Mouse (Mus musculus) ES-Bruce4 (cell line): ENCODE data around the gene Itga8. TPM values are rescaled to one million over a fixed set of nuclear protein-coding genes. Genes with fewer than 3 reads are reported as not detected.

Experiments
- H3K27ac ChIP-seq: 2 replicates; pipeline ENCODE4 v1.5.1; 2012; ENCODE audit warnings: low read length, inconsistent platforms; ENCODE audit not compliant: insufficient read depth
- H3K27me3 ChIP-seq: 2 replicates; pipeline ENCODE4 v1.6.1; 2012; ENCODE audit warnings: mild to moderate bottlenecking, low read length, inconsistent platforms; ENCODE audit not compliant: control insufficient read depth, poor library complexity, insufficient read depth, severe bottlenecking
- H3K36me3 ChIP-seq: 2 replicates; pipeline ENCODE4 v1.6.1; 2012; ENCODE audit warnings: inconsistent platforms, mild to moderate bottlenecking, low read length, moderate library complexity; ENCODE audit not compliant: control insufficient read depth, poor library complexity, insufficient read depth, severe bottlenecking
- H3K4me1 ChIP-seq: one replicate; pipeline ENCODE4 v1.8.1; 2011; ENCODE audit warnings: low read length; ENCODE audit not compliant: control insufficient read depth, insufficient read depth
- H3K4me3 ChIP-seq: 2 replicates; pipeline ENCODE4 v1.5.1; 2011; ENCODE audit warnings: low read depth, mild to moderate bottlenecking, low read length
- H3K9ac ChIP-seq: 2 replicates; pipeline ENCODE4 v1.6.1; 2012; ENCODE audit warnings: low read depth, mild to moderate bottlenecking, inconsistent platforms; ENCODE audit not compliant: poor library complexity, severe bottlenecking
- H3K9me3 ChIP-seq: replicated peaks from 2 replicates; pipeline ENCODE4 v1.6.1; 2012; ENCODE audit warnings: mild to moderate bottlenecking, low read length, inconsistent platforms; ENCODE audit not compliant: control insufficient read depth, poor library complexity, insufficient read depth, severe bottlenecking
- CTCF ChIP-seq: IDR thresholded peaks from one replicate; pipeline ENCODE4 v1.8.1; 2011; ENCODE audit warnings: low read depth, low read length
- EP300 ChIP-seq: IDR thresholded peaks from 2 replicates; pipeline ENCODE4 v1.6.1; 2011; ENCODE audit warnings: low read depth, low read length; ENCODE audit not compliant: insufficient read depth
- POLR2A ChIP-seq: IDR thresholded peaks from one replicate; pipeline ENCODE4 v1.8.1; 2011; ENCODE audit warnings: low read length; ENCODE audit not compliant: insufficient read depth
- polyA plus RNA-seq: library from polyadenylated mRNA; stranded (reverse); fragments of >200 nt; gene quantifications from 2 replicates; pipeline ENCODE4 v1.2.4, GENCODE M21; 2011; ENCODE audit warnings: low read depth; ENCODE audit not compliant: missing spikeins, insufficient read depth, insufficient read length

Gene Itga8
- polyA plus RNA-seq, 1 experiment = 1.3 TPM

- Histone ChIP-seq H3K36me3 (no peaks in the 10 kb centered on the region), H3K9me3 (0 out of 2 replicates have a peak, but pooled peaks cover 1% of the 10 kb centered on the region), H3K4me3 (no peak overlapping the region), H3K27ac (no peak overlapping the region), H3K9ac (no peak overlapping the region), H3K27me3 (no peaks in the 10 kb centered on the region), H3K4me1 (no peaks in the 10 kb centered on the region)
- TF ChIP-seq CTCF = no peak
- no peak for TF ChIP-seq EP300
- TF ChIP-seq POLR2A = no peak
These were observed 26.1 kb upstream of the Itga8 start for GRCm38 (mm10) chr2:12327691-12328354.

GRCm38 (mm10) chr2:12327216-12327615 is 25.5 kb upstream of the Itga8 start:
- H3K27me3 ChIP-seq = no peaks in the 10 kb centered on the region
- H3K9ac ChIP-seq = no peak overlapping the region
- no peak overlapping the region for H3K27ac ChIP-seq
- no peak overlapping the region for H3K4me3 ChIP-seq
- no peaks in the 10 kb centered on the region for H3K4me1 ChIP-seq
- H3K36me3 ChIP-seq = no peaks in the 10 kb centered on the region
- TF ChIP-seq CTCF = no peak
- no peak for TF ChIP-seq POLR2A
- H3K9me3 ChIP-seq = 0 out of 2 replicates have a peak, but pooled peaks cover 2% of the 10 kb centered on the region

GRCm38 (mm10) chr2:12325868-12326267 is 24.1 kb upstream of the Itga8 start:
- Histone ChIP-seq H3K9me3 (0 out of 2 replicates have a peak, but pooled peaks cover 2% of the 10 kb centered on the region), H3K27me3 (no peaks in the 10 kb centered on the region), H3K27ac (no peak overlapping the region), H3K4me3 (no peak overlapping the region), H3K4me1 (no peaks in the 10 kb centered on the region), H3K36me3 (no peaks in the 10 kb centered on the region), H3K9ac (no peak overlapping the region)
- no peak for TF ChIP-seq CTCF
- no peak for TF ChIP-seq POLR2A
- no peak for TF ChIP-seq EP300

GRCm38 (mm10) chr2:12325417-12325816 is 23.7 kb upstream of the Itga8 start:
- H3K36me3 ChIP-seq = no peaks in the 10 kb centered on the region
- TF ChIP-seq EP300 = no peak
- TF ChIP-seq POLR2A = no peak
- TF ChIP-seq CTCF = no peak
- no peaks in the 10 kb centered on the region for H3K27me3 ChIP-seq
- 0 out of 2 replicates have a peak, but pooled peaks cover 2% of the 10 kb centered on the region for H3K9me3 ChIP-seq
- H3K27ac ChIP-seq = no peak overlapping the region
- no peak overlapping the region for H3K4me3 ChIP-seq
- no peaks in the 10 kb centered on the region for H3K4me1 ChIP-seq
- no peak overlapping the region for H3K9ac ChIP-seq

GRCm38 (mm10) chr2:12320914-12321313 is 19.2 kb upstream of the Itga8 start:
- Histone ChIP-seq H3K4me3 (no peak overlapping the region), H3K27me3 (no peaks in the 10 kb centered on the region), H3K36me3 (no peaks in the 10 kb centered on the region), H3K9ac (no peak overlapping the region), H3K4me1 (no peaks in the 10 kb centered on the region), H3K9me3 (0 out of 2 replicates have a peak, but pooled peaks cover 2% of the 10 kb centered on the region), H3K27ac (no peak overlapping the region)
- TF ChIP-seq POLR2A = no peak
- TF ChIP-seq EP300 = no peak
- TF ChIP-seq CTCF = no peak

- Histone ChIP-seq H3K4me1 (no peaks in the 10 kb centered on the region), H3K36me3 (no peaks in the 10 kb centered on the region), H3K4me3 (no peak overlapping the region), H3K9ac (no peak overlapping the region), H3K27ac (no peak overlapping the region), H3K27me3 (no peaks in the 10 kb centered on the region), H3K9me3 (0 out of 2 replicates have a peak, but pooled peaks cover 2% of the 10 kb centered on the region)
- no peak for TF ChIP-seq POLR2A
- TF ChIP-seq EP300 = no peak
- TF ChIP-seq CTCF = no peak
These were observed 17.0 kb upstream of the Itga8 start for GRCm38 (mm10) chr2:12318715-12319114.
